In the genomic region with DNA sequence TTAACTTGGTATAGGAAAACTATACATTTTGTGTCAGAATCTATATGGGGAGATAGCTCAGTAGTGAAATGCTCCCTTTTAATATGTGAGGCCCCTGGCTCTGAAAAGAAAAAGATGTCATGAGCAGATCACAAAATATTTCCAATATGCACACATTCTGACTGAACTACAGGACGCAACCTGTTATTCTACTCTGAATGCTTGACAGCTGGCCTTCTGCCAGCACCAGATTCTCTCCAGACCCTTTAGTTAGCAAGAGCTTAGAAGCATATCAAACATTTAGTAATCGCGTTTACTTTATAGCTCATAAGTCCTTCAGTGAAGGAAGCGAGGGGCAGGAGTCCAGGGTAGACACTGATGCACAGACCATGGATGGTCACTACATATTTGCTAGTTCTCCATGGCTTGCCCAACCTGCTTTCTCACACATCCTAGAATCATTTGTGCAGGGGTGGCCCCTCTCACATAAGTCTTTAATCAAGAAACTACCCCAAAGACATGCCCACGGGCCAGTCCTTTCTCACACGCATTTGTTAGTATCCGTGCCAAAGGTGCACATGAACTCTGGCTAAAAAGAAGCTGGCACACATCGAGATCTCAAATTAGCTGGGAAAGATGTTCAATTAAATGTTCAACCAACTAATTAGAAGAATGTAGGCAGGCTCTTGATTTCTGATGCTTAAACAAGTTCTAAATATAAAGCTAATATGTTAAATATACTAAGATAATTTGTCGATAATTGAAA, we compare ENCODE assay signal across 17 mouse cellular contexts. TPM values are rescaled to one million over a fixed set of nuclear protein-coding genes. Genes with fewer than 3 reads are reported as not detected.
A peak's percentile ranks its signal among the peaks of the same experiment; 100 is the strongest.
DNase-seq lines count a peak whose midpoint lies in the region; ATAC-seq and TF ChIP-seq lines count a peak whose summit lies in the region.
"Had no signal": no experiment of that assay in that cellular context is flagged by ENCODE, and none has a peak within 500 bp of the region (broad histone marks: within the 10 kb centered on the region; RNA-seq: fewer than 3 reads in every experiment).

No protein-coding gene starts in this region.

- DNase-seq in forebrain, embryonic 14.5 days (ENCODE audit: low spot score), result peak; percentile 77
- peak; percentile 33 for DNase-seq in left cerebral cortex, postnatal 4 days
- DNase-seq in left cerebral cortex, adult 2 months (ENCODE audit: extremely low spot score in 1 of 2, low spot score in 2 of 2), result no peak
- peak; percentile 49 for DNase-seq in forebrain, postnatal 0 days
- peak; percentile 34 for DNase-seq in lung, postnatal 0 days (ENCODE audit: low spot score)
- DNase-seq in frontal cortex, adult 2 months (ENCODE audit: extremely low spot score in 1 of 2, low spot score in 1 of 2), result no peak
- DNase-seq in gastrocnemius, postnatal 36 days, result no peak
- DNase-seq: cerebellum, adult 18-20 months; embryo, embryonic 11 days; heart, postnatal 14 days; kidney, adult 18-20 months; liver, embryonic 13.5 days; thymus, adult 18-20 months had no signal

- H3K27me3 ChIP-seq in forebrain, embryonic 14.5 days (replicated peaks; ENCODE audit: control insufficient read depth, insufficient read depth, low read length), result no peaks in the 10 kb centered on the region
- H3K27me3 ChIP-seq in forebrain, embryonic 12.5 days, result no peaks in the 10 kb centered on the region
- H3K27me3 ChIP-seq in forebrain, postnatal 0 days (ENCODE audit: insufficient read depth, low read length), result no peaks in the 10 kb centered on the region
- H3K27me3 ChIP-seq in lung, postnatal 0 days (replicated peaks; ENCODE audit: insufficient read depth, low read length), result no peaks in the 10 kb centered on the region
- H3K27me3 ChIP-seq: hindbrain, embryonic 15.5 days; liver, embryonic 13.5 days; megakaryocyte, embryonic 14.5 days; neural tube, embryonic 13.5 days had no signal

- H3K36me3 ChIP-seq in forebrain, embryonic 14.5 days (ENCODE audit: control insufficient read depth, insufficient read depth, low read length), result peaks cover 17% of the 10 kb centered on the region; the same call in 1 of the 2 replicates
- peaks cover 18% of the 10 kb centered on the region for H3K36me3 ChIP-seq in forebrain, embryonic 12.5 days (replicated peaks)
- H3K36me3 ChIP-seq in forebrain, postnatal 0 days (ENCODE audit: insufficient read depth), result no peaks in the 10 kb centered on the region
- no peaks in the 10 kb centered on the region for H3K36me3 ChIP-seq in lung, postnatal 0 days (ENCODE audit: insufficient read depth, low read length)

- no peaks in the 10 kb centered on the region for H3K9me3 ChIP-seq in forebrain, embryonic 14.5 days (replicated peaks; ENCODE audit: control insufficient read depth, low read length)
- H3K9me3 ChIP-seq in forebrain, embryonic 12.5 days, result no peaks in the 10 kb centered on the region
- 0 out of 2 replicates have a peak, but pooled peaks cover 3% of the 10 kb centered on the region for H3K9me3 ChIP-seq in forebrain, postnatal 0 days (ENCODE audit: low read length)
- no peaks in the 10 kb centered on the region for H3K9me3 ChIP-seq in lung, postnatal 0 days (ENCODE audit: low read length)
- H3K9me3 ChIP-seq: hindbrain, embryonic 15.5 days; liver, embryonic 13.5 days; neural tube, embryonic 13.5 days had no signal

- no peak for TF ChIP-seq CTCF in left cerebral cortex, adult 2 months (IDR thresholded peaks at IDR 0.05)
- no peak for TF ChIP-seq CTCF in forebrain, postnatal 0 days (IDR thresholded peaks at IDR 0.05; ENCODE audit: low read depth)
- TF ChIP-seq CTCF in lung, postnatal 0 days (IDR thresholded peaks at IDR 0.05), result no peak

- no peak overlapping the region for H3K4me3 ChIP-seq in forebrain, embryonic 14.5 days (ENCODE audit: low read depth, low read length)
- H3K4me3 ChIP-seq in forebrain, embryonic 12.5 days (replicated peaks), result no peak overlapping the region
- no peak overlapping the region for H3K4me3 ChIP-seq in left cerebral cortex, adult 2 months
- H3K4me3 ChIP-seq in forebrain, postnatal 0 days (ENCODE audit: low read depth, low read length), result no peak overlapping the region
- no peak overlapping the region for H3K4me3 ChIP-seq in lung, postnatal 0 days (ENCODE audit: low read depth, low read length)
- H3K4me3 ChIP-seq: hindbrain, embryonic 15.5 days; liver, embryonic 13.5 days; megakaryocyte, embryonic 14.5 days; neural tube, embryonic 13.5 days had no signal

- no peak overlapping the region for H3K4me2 ChIP-seq in forebrain, embryonic 14.5 days (ENCODE audit: low read length)
- H3K4me2 ChIP-seq in forebrain, embryonic 12.5 days, result no peak overlapping the region
- no peak overlapping the region for H3K4me2 ChIP-seq in forebrain, postnatal 0 days (ENCODE audit: low read depth)
- H3K4me2 ChIP-seq in lung, postnatal 0 days (replicated peaks; ENCODE audit: low read depth, low read length), result no peak overlapping the region
- H3K4me2 ChIP-seq: hindbrain, embryonic 15.5 days; liver, embryonic 13.5 days; neural tube, embryonic 13.5 days had no signal

- H3K4me1 ChIP-seq in forebrain, embryonic 14.5 days (ENCODE audit: control insufficient read depth, insufficient read depth, low read length), result peaks cover 9% of the 10 kb centered on the region; the same call in 1 of the 2 replicates
- H3K4me1 ChIP-seq in forebrain, embryonic 12.5 days, result peaks cover 6% of the 10 kb centered on the region
- no peaks in the 10 kb centered on the region for H3K4me1 ChIP-seq in forebrain, postnatal 0 days (ENCODE audit: insufficient read depth)
- H3K4me1 ChIP-seq in lung, postnatal 0 days (ENCODE audit: insufficient read depth, low read depth, low read length), result no peaks in the 10 kb centered on the region

- no peak for TF ChIP-seq EP300 in lung, postnatal 0 days (IDR thresholded peaks at IDR 0.05)

- ATAC-seq in forebrain, embryonic 14.5 days, result peak; percentile 77
- ATAC-seq in forebrain, embryonic 12.5 days (ENCODE audit: low FRiP score), result no peak
- 0 out of 2 replicates have a peak, but pooled peaks have one; percentile 25 for ATAC-seq in forebrain, postnatal 0 days
- no peak for ATAC-seq in lung, postnatal 0 days

- intact Hi-C loops in left cerebral cortex, postnatal 4 days (cut with DNase I), result no loop called here
- intact Hi-C loops in left cerebral cortex, adult 2 months (cut with DNase I), result no loop called here
- intact Hi-C loops in gastrocnemius, postnatal 36 days (cut with DNase I), result no loop called here

- H3K27ac ChIP-seq in forebrain, embryonic 14.5 days (ENCODE audit: low read depth, low read length), result no peak overlapping the region
- H3K27ac ChIP-seq in forebrain, embryonic 12.5 days, result no peak overlapping the region
- no peak overlapping the region for H3K27ac ChIP-seq in left cerebral cortex, adult 2 months
- no peak overlapping the region for H3K27ac ChIP-seq in forebrain, postnatal 0 days (ENCODE audit: low read depth, low read length)
- H3K27ac ChIP-seq in lung, postnatal 0 days (ENCODE audit: low read length), result no peak overlapping the region
- H3K27ac ChIP-seq: hindbrain, embryonic 15.5 days; liver, embryonic 13.5 days; neural tube, embryonic 13.5 days had no signal

- 57% methylated on average over 9 of the region's 9 CpGs for WGBS in forebrain, embryonic 14.5 days
- 85% methylated on average over 9 of the region's 9 CpGs for WGBS in forebrain, embryonic 12.5 days
- WGBS in forebrain, postnatal 0 days, result 46% methylated on average over 9 of the region's 9 CpGs
- 58% methylated on average over 9 of the region's 9 CpGs for WGBS in lung, postnatal 0 days

- no peak overlapping the region for H3K9ac ChIP-seq in forebrain, embryonic 14.5 days (ENCODE audit: low read length)
- H3K9ac ChIP-seq in forebrain, embryonic 12.5 days, result no peak overlapping the region
- H3K9ac ChIP-seq in forebrain, postnatal 0 days, result no peak overlapping the region
- no peak overlapping the region for H3K9ac ChIP-seq in lung, postnatal 0 days (replicated peaks; ENCODE audit: low read depth)
- H3K9ac ChIP-seq: hindbrain, embryonic 15.5 days; liver, embryonic 13.5 days; neural tube, embryonic 13.5 days had no signal

RNA-seq across cellular contexts. Expression of a gene that starts 5.4 kb away (rescaled TPM):
- 8.7 and 10.4 TPM in 2 replicates for polyA plus RNA-seq in forebrain, embryonic 14.5 days (2014; fragmentation: Nextera tagmentation; extraction: Ambion mirVana)
- polyA plus RNA-seq in forebrain, embryonic 12.5 days (2016; fragmentation: Nextera tagmentation; extraction: Ambion mirVana), result 12.9 and 13.4 TPM in 2 replicates
- 10 to 100 TPM; 16.7 to 19.7 TPM for total RNA-seq in left cerebral cortex, postnatal 4 days (2021)
- total RNA-seq in left cerebral cortex, adult 2 months (2021), result 10 to 100 TPM; 44.4 to 49.2 TPM
- total RNA-seq in forebrain, postnatal 0 days (2014; rRNA removed), result 12.0 and 15.1 TPM in 2 replicates
- polyA plus RNA-seq in forebrain, postnatal 0 days (2015; fragmentation: Nextera tagmentation; extraction: Ambion mirVana), result 3.5 and 5.3 TPM in 2 replicates
- 3.1 and 5.3 TPM in 2 replicates for polyA plus RNA-seq in lung, postnatal 0 days (2015; fragmentation: Nextera tagmentation; extraction: Ambion mirVana)
- 17.8 and 22.0 TPM in 2 replicates for polyA plus RNA-seq in frontal cortex, adult 2 months (2012; rRNA removed)
- total RNA-seq in gastrocnemius, postnatal 36 days (2021), result 10 to 100 TPM; 16.2 to 18.9 TPM

RNA-seq across cellular contexts. Expression of a gene that starts 5.4 kb away (rescaled TPM):
- polyA plus RNA-seq in forebrain, embryonic 14.5 days (2014; fragmentation: Nextera tagmentation; extraction: Ambion mirVana), result 16.5 and 17.1 TPM in 2 replicates
- polyA plus RNA-seq in forebrain, embryonic 12.5 days (2016; fragmentation: Nextera tagmentation; extraction: Ambion mirVana), result 21.7 and 23.5 TPM in 2 replicates
- 10 to 100 TPM in 1 of 2 experiments, 1 to 10 TPM in 1; 9.9 to 11.6 TPM for total RNA-seq in left cerebral cortex, postnatal 4 days (2021)
- total RNA-seq in left cerebral cortex, adult 2 months (2021), result 10 to 100 TPM; 22.8 to 24.8 TPM
- total RNA-seq in forebrain, postnatal 0 days (2014; rRNA removed), result 10.5 and 15.9 TPM in 2 replicates
- 13.2 and 16.6 TPM in 2 replicates for polyA plus RNA-seq in forebrain, postnatal 0 days (2015; fragmentation: Nextera tagmentation; extraction: Ambion mirVana)
- polyA plus RNA-seq in lung, postnatal 0 days (2015; fragmentation: Nextera tagmentation; extraction: Ambion mirVana), result 5.9 and 6.1 TPM in 2 replicates
- polyA plus RNA-seq in frontal cortex, adult 2 months (2012; rRNA removed), result 16.6 and 17.4 TPM in 2 replicates
- 10 to 100 TPM; 11.1 to 11.4 TPM for total RNA-seq in gastrocnemius, postnatal 36 days (2021)

RNA-seq across cellular contexts. Expression of a gene that starts 34.1 kb away (rescaled TPM):
- polyA plus RNA-seq in forebrain, embryonic 14.5 days (2014; fragmentation: Nextera tagmentation; extraction: Ambion mirVana), result 74.5 and 79.6 TPM in 2 replicates
- polyA plus RNA-seq in forebrain, embryonic 12.5 days (2016; fragmentation: Nextera tagmentation; extraction: Ambion mirVana), result 63.7 and 67.2 TPM in 2 replicates
- total RNA-seq in left cerebral cortex, postnatal 4 days (2021), result 10 to 100 TPM; 39.0 to 41.9 TPM
- 10 to 100 TPM; 31.7 to 35.2 TPM for total RNA-seq in left cerebral cortex, adult 2 months (2021)
- 40.8 and 47.5 TPM in 2 replicates for total RNA-seq in forebrain, postnatal 0 days (2014; rRNA removed)
- 44.2 and 56.0 TPM in 2 replicates for polyA plus RNA-seq in forebrain, postnatal 0 days (2015; fragmentation: Nextera tagmentation; extraction: Ambion mirVana)
- polyA plus RNA-seq in lung, postnatal 0 days (2015; fragmentation: Nextera tagmentation; extraction: Ambion mirVana), result 32.3 TPM in 2 replicates
- polyA plus RNA-seq in frontal cortex, adult 2 months (2012; rRNA removed), result 25.2 and 27.9 TPM in 2 replicates
- total RNA-seq in gastrocnemius, postnatal 36 days (2021), result 10 to 100 TPM; 10.3 to 10.5 TPM

Comparison
In these comparisons a context has a peak if more than half of its experiments do, and no peak if none do; other contexts are left out.
1. ATAC-seq: peak in forebrain, embryonic 14.5 days (single experiment) and forebrain, postnatal 0 days (single experiment); none in forebrain, embryonic 12.5 days (single experiment) and lung, postnatal 0 days (single experiment).
2. DNase-seq: peak in forebrain, embryonic 14.5 days (single experiment), left cerebral cortex, postnatal 4 days (single experiment), forebrain, postnatal 0 days (single experiment) and lung, postnatal 0 days (single experiment); none in left cerebral cortex, adult 2 months (0 of 2), frontal cortex, adult 2 months (0 of 2) and gastrocnemius, postnatal 36 days (0 of 2).